In the genomic region with DNA sequence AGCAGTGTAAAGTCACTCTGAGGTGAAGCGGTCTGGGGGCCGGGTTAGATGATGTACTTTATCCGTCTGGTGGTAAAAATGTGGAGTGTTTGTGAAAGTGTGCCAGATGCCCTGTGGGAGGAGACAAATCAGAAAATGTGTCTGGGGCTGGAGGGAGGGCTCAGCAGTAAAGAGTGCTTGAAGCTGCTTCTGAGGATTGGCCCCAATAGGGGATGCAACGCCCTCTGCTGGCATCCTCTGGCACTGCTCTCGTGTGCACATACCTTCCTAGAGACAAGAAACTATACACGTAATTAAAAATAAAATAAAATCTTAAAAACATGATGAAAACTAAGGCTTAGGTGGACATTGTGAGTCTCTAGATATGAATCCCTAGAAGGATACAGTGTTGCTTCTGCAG, we compare ENCODE assay signal across 31 mouse cellular contexts. TPM values are rescaled to one million over a fixed set of nuclear protein-coding genes. Genes with fewer than 3 reads are reported as not detected.
DNase-seq lines count a peak whose midpoint lies in the region; ATAC-seq and TF ChIP-seq lines count a peak whose summit lies in the region.
"Had no signal": no experiment of that assay in that cellular context is flagged by ENCODE, and none has a peak within 500 bp of the region (broad histone marks: within the 10 kb centered on the region; RNA-seq: fewer than 3 reads in every experiment).

No protein-coding gene starts in this region.

- no peak overlapping the region for H3K9ac ChIP-seq in liver, embryonic 14.5 days (replicated peaks)
- no peak overlapping the region for H3K9ac ChIP-seq in liver, embryonic 12.5 days
- H3K9ac ChIP-seq in ES-Bruce4 (ENCODE audit: low read depth, poor library complexity, severe bottlenecking): no peak overlapping the region
- no peak overlapping the region for H3K9ac ChIP-seq in hindbrain, embryonic 16.5 days (ENCODE audit: low read depth, low read length)
- H3K9ac ChIP-seq: embryonic facial prominence, embryonic 12.5 days; heart, embryonic 15.5 days; hindbrain, embryonic 12.5 days; liver, embryonic 13.5 days; lung, embryonic 15.5 days; neural tube, embryonic 13.5 days had no signal

- H3K4me1 ChIP-seq in liver, embryonic 14.5 days (replicated peaks; ENCODE audit: control insufficient read depth in 2 of 2, insufficient read depth in 2 of 2, low read length in 1 of 2): no peaks in the 10 kb centered on the region
- H3K4me1 ChIP-seq in liver, embryonic 12.5 days: no peaks in the 10 kb centered on the region
- H3K4me1 ChIP-seq in E14TG2a.4 (replicated peaks; ENCODE audit: low read depth, low read length) (peaks cover 3% of the 10 kb centered on the region; the same call in 1 of the 2 replicates), ES-Bruce4 (ENCODE audit: control insufficient read depth, insufficient read depth, low read length) (no peaks in the 10 kb centered on the region)
- no peaks in the 10 kb centered on the region for H3K4me1 ChIP-seq in hindbrain, embryonic 16.5 days (ENCODE audit: control insufficient read depth, insufficient read depth, low read depth, low read length)
- H3K4me1 ChIP-seq: embryonic facial prominence, embryonic 12.5 days; heart, embryonic 10.5 days; heart, embryonic 15.5 days; hindbrain, embryonic 12.5 days; liver, embryonic 13.5 days; neural tube, embryonic 13.5 days had no signal

- ATAC-seq in liver, embryonic 14.5 days (ENCODE audit: insufficient read depth): no peak
- ATAC-seq in liver, embryonic 12.5 days: no peak
- no peak for ATAC-seq in inflammation-experienced regulatory T-cells, adult 6 months
- ATAC-seq in hindbrain, embryonic 16.5 days: no peak
- ATAC-seq: forebrain, embryonic 16.5 days; intestine, postnatal 0 days had no signal

- TF ChIP-seq CTCF in liver, embryonic 14.5 days (IDR thresholded peaks at IDR 0.05; ENCODE audit: low read depth): 0 out of 2 replicates have a peak, but pooled peaks have one; percentile 42
- TF ChIP-seq CTCF in E14TG2a.4 (conservative IDR thresholded peaks at IDR 0.05; ENCODE audit: low read length) (peak; percentile 49), ES-Bruce4 (IDR thresholded peaks at IDR 0.05; ENCODE audit: low read depth, low read length) (peak; percentile 33)

- WGBS in liver, embryonic 14.5 days (ENCODE audit: insufficient replicate concordance): 81% methylated on average over 6 of the region's 6 CpGs
- 82% methylated on average over 6 of the region's 6 CpGs for WGBS in liver, embryonic 12.5 days (ENCODE audit: insufficient replicate concordance)
- 92% methylated on average over 6 of the region's 6 CpGs for WGBS in hindbrain, embryonic 16.5 days

- no peaks in the 10 kb centered on the region for H3K27me3 ChIP-seq in liver, embryonic 14.5 days (ENCODE audit: control insufficient read depth, insufficient read depth, low read length)
- no peaks in the 10 kb centered on the region for H3K27me3 ChIP-seq in liver, embryonic 12.5 days (replicated peaks)
- H3K27me3 ChIP-seq in E14TG2a.4 (ENCODE audit: insufficient read depth, low read length) (0 out of 2 replicates have a peak, but pooled peaks cover 2% of the 10 kb centered on the region), ES-Bruce4 (ENCODE audit: control insufficient read depth, insufficient read depth, low read length, poor library complexity, severe bottlenecking) (no peaks in the 10 kb centered on the region; the same call in 1 of the 2 replicates)
- H3K27me3 ChIP-seq in hindbrain, embryonic 16.5 days (replicated peaks; ENCODE audit: control insufficient read depth, insufficient read depth, low read length): no peaks in the 10 kb centered on the region
- H3K27me3 ChIP-seq: embryonic facial prominence, embryonic 12.5 days; heart, embryonic 15.5 days; hindbrain, embryonic 12.5 days; liver, embryonic 13.5 days; lung, embryonic 15.5 days; neural tube, embryonic 13.5 days had no signal

- DNase-seq in liver, embryonic 14.5 days (ENCODE audit: low read depth in 3 of 3, low spot score in 3 of 3): no peak
- DNase-seq in ZHBTc4 (ENCODE audit: low read depth, low spot score): peak; percentile 81
- no peak for DNase-seq in adrenal gland, postnatal 36 days
- DNase-seq: adrenal gland, adult 8-10 months; B cell, adult 2 months; cerebellum, adult 11-12 months; cerebellum, adult 9-11 months; embryo, embryonic 11 days; gastrocnemius, postnatal 10 days; heart, postnatal 36 days; kidney, postnatal 25 days; layer of hippocampus, postnatal 36 days; liver, embryonic 13.5 days; thymus, postnatal 14 days had no signal

- H3K9me3 ChIP-seq in liver, embryonic 14.5 days (ENCODE audit: control insufficient read depth, low read length): peaks cover 3% of the 10 kb centered on the region; the same call in 1 of the 2 replicates
- H3K9me3 ChIP-seq in liver, embryonic 12.5 days (replicated peaks): peaks cover 6% of the 10 kb centered on the region; the same call in 1 of the 2 replicates
- H3K9me3 ChIP-seq in E14TG2a.4 (ENCODE audit: low read length) (peaks cover 10% of the 10 kb centered on the region), ES-Bruce4 (replicated peaks; ENCODE audit: control insufficient read depth, insufficient read depth, low read length, poor library complexity, severe bottlenecking) (peaks cover 9% of the 10 kb centered on the region)
- no peaks in the 10 kb centered on the region; the same call in 1 of the 2 replicates for H3K9me3 ChIP-seq in hindbrain, embryonic 16.5 days (ENCODE audit: control insufficient read depth, low read length)
- H3K9me3 ChIP-seq: heart, embryonic 10.5 days; heart, embryonic 15.5 days; hindbrain, embryonic 12.5 days; liver, embryonic 13.5 days had no signal

- H3K4me2 ChIP-seq in liver, embryonic 14.5 days (ENCODE audit: low read depth): no peak overlapping the region
- no peak overlapping the region for H3K4me2 ChIP-seq in liver, embryonic 12.5 days
- H3K4me2 ChIP-seq in hindbrain, embryonic 16.5 days (ENCODE audit: low read length): no peak overlapping the region
- H3K4me2 ChIP-seq: embryonic facial prominence, embryonic 12.5 days; heart, embryonic 15.5 days; hindbrain, embryonic 12.5 days; liver, embryonic 13.5 days; lung, embryonic 15.5 days; midbrain, embryonic 11.5 days; neural tube, embryonic 13.5 days had no signal

- no peaks in the 10 kb centered on the region for H3K36me3 ChIP-seq in liver, embryonic 14.5 days (replicated peaks; ENCODE audit: control insufficient read depth, insufficient read depth, low read depth)
- no peaks in the 10 kb centered on the region for H3K36me3 ChIP-seq in liver, embryonic 12.5 days
- H3K36me3 ChIP-seq in E14TG2a.4 (ENCODE audit: insufficient read depth, low read length) (no peaks in the 10 kb centered on the region), ES-Bruce4 (ENCODE audit: control insufficient read depth, insufficient read depth, low read length, poor library complexity, severe bottlenecking) (no peaks in the 10 kb centered on the region)
- no peaks in the 10 kb centered on the region for H3K36me3 ChIP-seq in hindbrain, embryonic 16.5 days (ENCODE audit: control insufficient read depth, insufficient read depth, low read length)
- H3K36me3 ChIP-seq: embryonic facial prominence, embryonic 12.5 days; heart, embryonic 10.5 days; heart, embryonic 15.5 days; hindbrain, embryonic 12.5 days; liver, embryonic 13.5 days; lung, embryonic 15.5 days; neural tube, embryonic 13.5 days had no signal

- no peak for TF ChIP-seq POLR2A in ES-Bruce4 (IDR thresholded peaks at IDR 0.05; ENCODE audit: insufficient read depth, low read length)

- no peak for TF ChIP-seq EP300 in liver, embryonic 14.5 days (IDR thresholded peaks at IDR 0.05; ENCODE audit: low read depth)
- TF ChIP-seq EP300 in ES-Bruce4 (IDR thresholded peaks at IDR 0.05; ENCODE audit: insufficient read depth, low read depth, low read length): no peak

- no peak overlapping the region for H3K27ac ChIP-seq in liver, embryonic 14.5 days
- H3K27ac ChIP-seq in liver, embryonic 12.5 days: no peak overlapping the region
- H3K27ac ChIP-seq in ES-Bruce4 (ENCODE audit: insufficient read depth, low read length): no peak overlapping the region
- no peak overlapping the region for H3K27ac ChIP-seq in hindbrain, embryonic 16.5 days (ENCODE audit: low read depth, low read length)
- H3K27ac ChIP-seq: embryonic facial prominence, embryonic 12.5 days; heart, embryonic 10.5 days; heart, embryonic 15.5 days; hindbrain, embryonic 12.5 days; liver, embryonic 13.5 days; lung, embryonic 15.5 days; neural tube, embryonic 13.5 days had no signal

- H3K4me3 ChIP-seq in liver, embryonic 14.5 days (ENCODE audit: insufficient read depth in 1 of 2, low read depth in 2 of 2, low read length in 2 of 2): no peak overlapping the region
- no peak overlapping the region for H3K4me3 ChIP-seq in liver, embryonic 12.5 days
- no peak overlapping the region for H3K4me3 ChIP-seq in E14TG2a.4 (replicated peaks; ENCODE audit: low read length)
- no peak overlapping the region for H3K4me3 ChIP-seq in ES-Bruce4 (ENCODE audit: low read depth, low read length)
- H3K4me3 ChIP-seq in hindbrain, embryonic 16.5 days (ENCODE audit: low read length): no peak overlapping the region
- H3K4me3 ChIP-seq: embryonic facial prominence, embryonic 12.5 days; heart, embryonic 10.5 days; heart, embryonic 15.5 days; hindbrain, embryonic 12.5 days; liver, embryonic 13.5 days; lung, embryonic 15.5 days; neural tube, embryonic 13.5 days had no signal

RNA-seq across cellular contexts. Expression of a gene that starts 6.3 kb away (rescaled TPM):
- polyA plus RNA-seq in liver, embryonic 14.5 days (2012; rRNA removed): 0.08 and 0.13 TPM in 2 replicates
- polyA plus RNA-seq in liver, embryonic 14.5 days (2014; fragmentation: Nextera tagmentation; extraction: Ambion mirVana): not detected in 2 replicates
- 0.10 and 0.32 TPM in 2 replicates for polyA plus RNA-seq in liver, embryonic 12.5 days (2016; fragmentation: Nextera tagmentation; extraction: Ambion mirVana)
- 0.62 TPM in 1 of 2 replicates, not detected in the other for polyA plus RNA-seq in ES-Bruce4 (2011; ENCODE audit: insufficient read depth, insufficient read length, low read depth, missing spikeins)
- not detected for polyA plus RNA-seq in inflammation-experienced regulatory T-cells, adult 6 months (2017; shearing (Covaris generic))
- not detected for total RNA-seq in adrenal gland, postnatal 36 days (2021)
- 0.13 and 0.17 TPM in 2 replicates for polyA plus RNA-seq in hindbrain, embryonic 16.5 days (2015; fragmentation: Nextera tagmentation; extraction: Ambion mirVana)
- total RNA-seq: adrenal gland, adult 8-10 months; left cerebral cortex, postnatal 14 days had no signal

RNA-seq across cellular contexts. Expression of a gene that starts 49.8 kb away (rescaled TPM):
- polyA plus RNA-seq in liver, embryonic 14.5 days (2012; rRNA removed): not detected in 2 replicates
- not detected in 2 replicates for polyA plus RNA-seq in liver, embryonic 14.5 days (2014; fragmentation: Nextera tagmentation; extraction: Ambion mirVana)
- polyA plus RNA-seq in liver, embryonic 12.5 days (2016; fragmentation: Nextera tagmentation; extraction: Ambion mirVana): not detected in 2 replicates
- polyA plus RNA-seq in ES-Bruce4 (2011; ENCODE audit: insufficient read depth, insufficient read length, low read depth, missing spikeins): 0.48 TPM in 1 of 2 replicates, not detected in the other
- polyA plus RNA-seq in inflammation-experienced regulatory T-cells, adult 6 months (2017; shearing (Covaris generic)): not detected
- not detected for total RNA-seq in adrenal gland, postnatal 36 days (2021)
- not detected in 2 replicates for polyA plus RNA-seq in hindbrain, embryonic 16.5 days (2015; fragmentation: Nextera tagmentation; extraction: Ambion mirVana)
- total RNA-seq: adrenal gland, adult 8-10 months; gastrocnemius, postnatal 10 days; heart, postnatal 36 days; layer of hippocampus, postnatal 36 days; megakaryocyte, adult 5-6 weeks had no signal
- polyA plus RNA-seq: embryonic facial prominence, embryonic 12.5 days; forebrain, embryonic 11.5 days; forebrain, embryonic 16.5 days; intestine, postnatal 0 days; liver, embryonic 13.5 days; midbrain, embryonic 11.5 days had no signal
